Mouse (Mus musculus) embryonic facial prominence, embryonic 13.5 days (tissue): ENCODE results near the gene Tln2. TPM values are rescaled to one million over a fixed set of nuclear protein-coding genes. Genes with fewer than 3 reads are reported as not detected.

Source experiments
- ATAC-seq: fragments of 200-750 bp; cut with Nextera tagmentation; 2 replicates; pipeline ENCODE4 v1.8.0; 2017; ENCODE audit warnings: low read depth; ENCODE audit not compliant: insufficient number of reproducible peaks, insufficient read depth, low FRiP score, low TSS enrichment
- H3K27ac ChIP-seq: fragments of 300-500 bp; sonication (generic); 2 replicates; pipeline ENCODE4 v1.5.1; 2015; ENCODE audit warnings: moderate library complexity, mild to moderate bottlenecking, inconsistent platforms
- H3K27me3 ChIP-seq: fragments of 300-500 bp; sonication (generic); 2 replicates; pipeline ENCODE4 v1.6.1; 2015; ENCODE audit warnings: mild to moderate bottlenecking, inconsistent platforms
- H3K36me3 ChIP-seq: fragments of 300-500 bp; sonication (generic); 2 replicates; pipeline ENCODE4 v1.6.1; 2015; ENCODE audit warnings: mild to moderate bottlenecking, inconsistent platforms
- H3K4me1 ChIP-seq: fragments of 300-500 bp; sonication (generic); 2 replicates; pipeline ENCODE4 v1.6.1; 2015; ENCODE audit warnings: inconsistent platforms
- H3K4me2 ChIP-seq: fragments of 300-500 bp; sonication (generic); 2 replicates; pipeline ENCODE4 v1.6.1; 2015; ENCODE audit warnings: moderate library complexity, mild to moderate bottlenecking, inconsistent platforms
- H3K4me3 ChIP-seq: fragments of 300-500 bp; sonication (generic); 2 replicates; pipeline ENCODE4 v1.5.1; 2015; ENCODE audit warnings: mild to moderate bottlenecking, inconsistent platforms
- H3K9ac ChIP-seq: fragments of 300-500 bp; sonication (generic); 2 replicates; pipeline ENCODE4 v1.6.1; 2015; ENCODE audit warnings: mild to moderate bottlenecking, inconsistent platforms
- H3K9me3 ChIP-seq: fragments of 300-500 bp; sonication (generic); 2 replicates; pipeline ENCODE4 v1.6.1; 2016; ENCODE audit warnings: inconsistent platforms
- WGBS: fragments of 180-500 bp; shearing (Covaris S2); methylation state at CpG from one replicate; pipeline ENCODE4 v1.1.7; 2015; ENCODE audit warnings: mixed read lengths; 5-methylcytosine and 5-hydroxymethylcytosine counted together
- polyA plus RNA-seq: library from polyadenylated mRNA; unstranded; fragments of >200 nt; fragmentation: Nextera tagmentation; extraction: Ambion mirVana; gene quantifications from 2 replicates; pipeline ENCODE4 v1.2.1, GENCODE M21; 2015

Gene Tln2
- 38.9 and 43.4 TPM in 2 replicates for polyA plus RNA-seq

- ATAC-seq: no peak
- no peak within 1 kb of the TSS for H3K27ac ChIP-seq
- WGBS: 90% methylated on average over 4 of the region's 4 CpGs
- H3K4me1 ChIP-seq: no peaks in the 10 kb centered on the region
- H3K27me3 ChIP-seq: no peaks in the 10 kb centered on the region
- H3K9ac ChIP-seq: no peak within 1 kb of the TSS
- H3K4me2 ChIP-seq: no peak within 1 kb of the TSS
- no peak within 1 kb of the TSS for H3K4me3 ChIP-seq
- H3K36me3 ChIP-seq: peaks cover 15% of the 10 kb centered on the region; the same call in 1 of the 2 replicates
- no peaks in the 10 kb centered on the region for H3K9me3 ChIP-seq
Measured at GRCm38 (mm10) chr9:67559603-67560002, at the start of gene Tln2. Tln2 (minus strand) TSS chr9:67559703.

GRCm38 (mm10) chr9:67609226-67609625 is 49.7 kb upstream of the Tln2 start:
- no peak overlapping the region for H3K9ac ChIP-seq
- ATAC-seq: no peak
- H3K9me3 ChIP-seq: no peaks in the 10 kb centered on the region
- no peaks in the 10 kb centered on the region for H3K27me3 ChIP-seq
- no peak overlapping the region for H3K27ac ChIP-seq
- peaks cover 19% of the 10 kb centered on the region for H3K4me1 ChIP-seq
- H3K4me3 ChIP-seq: no peak overlapping the region
- 89% methylated on average over 1 of the region's 1 CpGs for WGBS
- no peaks in the 10 kb centered on the region for H3K36me3 ChIP-seq
- H3K4me2 ChIP-seq: no peak overlapping the region

GRCm38 (mm10) chr9:67607786-67608366 is 48.4 kb upstream of the Tln2 start:
- no peaks in the 10 kb centered on the region for H3K36me3 ChIP-seq
- peaks cover 21% of the 10 kb centered on the region for H3K4me1 ChIP-seq
- H3K27me3 ChIP-seq: no peaks in the 10 kb centered on the region
- WGBS: 71% methylated on average over 9 of the region's 9 CpGs
- ATAC-seq: no peak
- H3K9me3 ChIP-seq: no peaks in the 10 kb centered on the region
- H3K4me2 ChIP-seq: no peak overlapping the region
- no peak overlapping the region for H3K27ac ChIP-seq
- no peak overlapping the region for H3K9ac ChIP-seq
- no peak overlapping the region for H3K4me3 ChIP-seq

GRCm38 (mm10) chr9:67607268-67607667 is 47.8 kb upstream of the Tln2 start:
- H3K36me3 ChIP-seq: no peaks in the 10 kb centered on the region
- no peak for ATAC-seq
- WGBS: 74% methylated on average over 6 of the region's 6 CpGs

GRCm38 (mm10) chr9:67605867-67606435 is 46.4 kb upstream of the Tln2 start:
- Histone ChIP-seq H3K9me3 (no peaks in the 10 kb centered on the region), H3K4me1 (peaks cover 21% of the 10 kb centered on the region), H3K36me3 (no peaks in the 10 kb centered on the region), H3K9ac (no peak overlapping the region), H3K27ac (no peak overlapping the region), H3K4me3 (no peak overlapping the region), H3K27me3 (no peaks in the 10 kb centered on the region), H3K4me2 (no peak overlapping the region)
- WGBS: 41% methylated on average over 7 of the region's 7 CpGs
- no peak for ATAC-seq

More at GRCm38 (mm10) chr9:67607268-67607667, 47.8 kb upstream of the Tln2 start:
- no peak overlapping the region for H3K9ac ChIP-seq
- H3K27ac ChIP-seq: no peak overlapping the region
- H3K27me3 ChIP-seq: no peaks in the 10 kb centered on the region
- no peak overlapping the region for H3K4me3 ChIP-seq
- H3K9me3 ChIP-seq: no peaks in the 10 kb centered on the region
- peaks cover 21% of the 10 kb centered on the region for H3K4me1 ChIP-seq
- H3K4me2 ChIP-seq: no peak overlapping the region

- Histone ChIP-seq H3K36me3 (no peaks in the 10 kb centered on the region), H3K27me3 (no peaks in the 10 kb centered on the region), H3K9me3 (no peaks in the 10 kb centered on the region), H3K27ac (no peak overlapping the region), H3K4me3 (no peak overlapping the region), H3K4me1 (peaks cover 21% of the 10 kb centered on the region), H3K9ac (no peak overlapping the region), H3K4me2 (no peak overlapping the region)
- ATAC-seq: no peak
Measured at GRCm38 (mm10) chr9:67604940-67605339, 45.4 kb upstream of the Tln2 start.

- no peak overlapping the region for H3K4me2 ChIP-seq
- H3K9me3 ChIP-seq: no peaks in the 10 kb centered on the region
- H3K27ac ChIP-seq: no peak overlapping the region
- H3K4me1 ChIP-seq: peaks cover 21% of the 10 kb centered on the region
- H3K36me3 ChIP-seq: no peaks in the 10 kb centered on the region
- no peak overlapping the region for H3K4me3 ChIP-seq
- no peak overlapping the region for H3K9ac ChIP-seq
- no peaks in the 10 kb centered on the region for H3K27me3 ChIP-seq
- no peak for ATAC-seq
- 76% methylated on average over 5 of the region's 5 CpGs for WGBS
Measured at GRCm38 (mm10) chr9:67602347-67602746, 42.8 kb upstream of the Tln2 start.

- H3K9ac ChIP-seq: no peak overlapping the region
- H3K9me3 ChIP-seq: peaks cover 3% of the 10 kb centered on the region; the same call in 1 of the 2 replicates
- no peaks in the 10 kb centered on the region for H3K4me1 ChIP-seq
- H3K36me3 ChIP-seq: no peaks in the 10 kb centered on the region
- H3K4me3 ChIP-seq: no peak overlapping the region
- no peaks in the 10 kb centered on the region for H3K27me3 ChIP-seq
- no peak overlapping the region for H3K27ac ChIP-seq
- WGBS: 85% methylated on average over 5 of the region's 5 CpGs
- no peak overlapping the region for H3K4me2 ChIP-seq
- ATAC-seq: no peak
Measured at GRCm38 (mm10) chr9:67595221-67595620, 35.7 kb upstream of the Tln2 start.

GRCm38 (mm10) chr9:67593469-67594141 is 34.1 kb upstream of the Tln2 start:
- no peak overlapping the region for H3K4me2 ChIP-seq
- no peak overlapping the region for H3K9ac ChIP-seq
- ATAC-seq: no peak
- no peak overlapping the region for H3K27ac ChIP-seq
- WGBS: 85% methylated on average over 9 of the region's 9 CpGs
- peaks cover 3% of the 10 kb centered on the region; the same call in 1 of the 2 replicates for H3K9me3 ChIP-seq
- no peak overlapping the region for H3K4me3 ChIP-seq
- H3K4me1 ChIP-seq: no peaks in the 10 kb centered on the region
- H3K27me3 ChIP-seq: no peaks in the 10 kb centered on the region
- no peaks in the 10 kb centered on the region for H3K36me3 ChIP-seq

GRCm38 (mm10) chr9:67592726-67593125 is 33.2 kb upstream of the Tln2 start:
- H3K4me3 ChIP-seq: no peak overlapping the region
- no peak overlapping the region for H3K27ac ChIP-seq
- H3K27me3 ChIP-seq: no peaks in the 10 kb centered on the region
- H3K9me3 ChIP-seq: peaks cover 3% of the 10 kb centered on the region; the same call in 1 of the 2 replicates
- WGBS: 89% methylated on average over 5 of the region's 5 CpGs
- ATAC-seq: no peak
- no peak overlapping the region for H3K9ac ChIP-seq
- H3K36me3 ChIP-seq: no peaks in the 10 kb centered on the region
- no peak overlapping the region for H3K4me2 ChIP-seq
- no peaks in the 10 kb centered on the region for H3K4me1 ChIP-seq

- Histone ChIP-seq H3K9me3 (no peaks in the 10 kb centered on the region), H3K4me2 (no peak overlapping the region), H3K4me3 (no peak overlapping the region), H3K27ac (no peak overlapping the region), H3K27me3 (no peaks in the 10 kb centered on the region), H3K4me1 (peaks cover 7% of the 10 kb centered on the region), H3K9ac (no peak overlapping the region), H3K36me3 (no peaks in the 10 kb centered on the region)
- ATAC-seq: no peak
- 79% methylated on average over 3 of the region's 3 CpGs for WGBS
Measured at GRCm38 (mm10) chr9:67587111-67587510, 27.6 kb upstream of the Tln2 start.

- Histone ChIP-seq H3K36me3 (no peaks in the 10 kb centered on the region), H3K4me2 (no peak overlapping the region), H3K27ac (no peak overlapping the region), H3K4me3 (no peak overlapping the region), H3K4me1 (peaks cover 14% of the 10 kb centered on the region), H3K9ac (no peak overlapping the region), H3K27me3 (no peaks in the 10 kb centered on the region), H3K9me3 (no peaks in the 10 kb centered on the region)
- WGBS: 70% methylated on average over 1 of the region's 1 CpGs
- no peak for ATAC-seq
Measured at GRCm38 (mm10) chr9:67586489-67586888, 27.0 kb upstream of the Tln2 start.
